Mouse (Mus musculus): Measurements from ENCODE around the gene Plcb1.

- TF ChIP-seq GATA1 (IDR thresholded peaks at IDR 0.05; ENCODE audit: borderline replicate concordance, low read length) (no peak), FLI1 (IDR thresholded peaks at IDR 0.05; ENCODE audit: low read length) (no peak)
These were observed 617.0 kb downstream of the Plcb1 start for GRCm38 (mm10) chr2:135402916-135403315.

Measured in megakaryocyte, embryonic 14.5 days (primary cell).